Mouse (Mus musculus) leukemia stem cell, adult 10-12 weeks (primary cell): ENCODE measurements around the gene Mfap1b. TPM values are rescaled to one million over a fixed set of nuclear protein-coding genes. Genes with fewer than 3 reads are reported as not detected.

ENCODE experiments used
- polyA plus RNA-seq: library from polyadenylated mRNA; stranded (reverse); fragments of >175 nt; gene quantifications from 2 replicates; pipeline ENCODE4 v1.2.3, GENCODE M21; 2012; ENCODE audit warnings: low replicate concordance

Mfap1b gene
- polyA plus RNA-seq, result 0.90 and 2.2 TPM in 2 replicates

GRCm38 (mm10) chr2:121473301-121474179, at the start of gene Mfap1b:
TSS of gene Mfap1b (minus strand) at chr2:121474067.

GRCm38 (mm10) chr2:121505942-121506882, 32.3 kb upstream of the Mfap1b start, which contains the start of the genes Mfap1a and Wdr76:
TSS of gene Mfap1a (minus strand) at chr2:121506665.
TSS of gene Wdr76 (plus strand) at chr2:121506723.

DNA sequence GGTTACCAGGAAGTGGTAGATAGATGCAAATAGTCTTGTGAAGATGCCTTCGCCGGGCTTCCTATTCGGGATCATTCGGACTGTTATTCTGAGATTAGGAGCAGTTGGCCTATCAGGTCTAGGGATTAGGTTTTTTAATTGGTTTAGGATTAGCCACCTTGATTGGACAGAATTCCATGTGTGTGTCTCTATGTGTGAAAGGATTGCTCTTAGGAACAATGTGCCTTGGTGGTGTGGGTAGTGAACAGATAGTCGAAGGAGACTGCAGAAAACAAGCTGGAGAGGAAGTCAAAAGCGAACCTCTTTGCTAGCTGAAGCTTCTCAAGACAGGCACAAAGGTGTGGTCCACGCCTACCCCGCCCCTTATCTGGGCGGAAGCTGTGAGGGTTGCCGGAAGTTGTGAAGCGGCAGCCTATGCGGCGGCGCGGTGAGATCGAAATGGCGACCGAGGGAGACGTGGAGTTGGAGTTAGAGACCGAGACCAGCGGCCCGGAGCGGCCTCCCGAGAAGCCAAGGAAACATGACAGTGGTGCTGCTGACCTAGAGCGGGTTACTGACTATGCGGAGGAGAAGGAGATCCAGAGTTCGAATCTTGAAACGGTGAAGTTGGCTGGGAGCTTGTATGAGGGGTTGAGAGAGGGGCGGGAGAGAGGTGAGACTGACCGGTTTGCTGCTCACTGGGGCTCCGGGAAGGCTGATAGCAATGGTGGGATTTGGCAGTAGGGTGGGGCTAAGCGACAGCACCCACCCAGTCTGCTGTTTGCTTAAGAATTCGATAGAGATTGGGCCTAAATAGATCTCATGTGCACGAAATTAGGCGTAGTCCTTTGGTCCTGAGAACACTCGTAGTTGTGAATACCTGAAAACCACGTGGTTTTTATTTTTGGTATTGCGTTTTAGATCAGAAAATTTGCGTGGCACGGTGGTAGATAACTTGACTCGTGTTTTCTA, 16.9 kb downstream of the Mfap1b start, which contains the start of gene Serinc4:
Gene Serinc4, minus strand, starts transcription at position 90 of the 951 bp plus-strand sequence.

GRCm38 (mm10) chr2:121452990-121453389, 20.9 kb downstream of the Mfap1b start, which contains the start of gene Hypk:
TSS of gene Hypk (plus strand) at chr2:121453290.

DNA sequence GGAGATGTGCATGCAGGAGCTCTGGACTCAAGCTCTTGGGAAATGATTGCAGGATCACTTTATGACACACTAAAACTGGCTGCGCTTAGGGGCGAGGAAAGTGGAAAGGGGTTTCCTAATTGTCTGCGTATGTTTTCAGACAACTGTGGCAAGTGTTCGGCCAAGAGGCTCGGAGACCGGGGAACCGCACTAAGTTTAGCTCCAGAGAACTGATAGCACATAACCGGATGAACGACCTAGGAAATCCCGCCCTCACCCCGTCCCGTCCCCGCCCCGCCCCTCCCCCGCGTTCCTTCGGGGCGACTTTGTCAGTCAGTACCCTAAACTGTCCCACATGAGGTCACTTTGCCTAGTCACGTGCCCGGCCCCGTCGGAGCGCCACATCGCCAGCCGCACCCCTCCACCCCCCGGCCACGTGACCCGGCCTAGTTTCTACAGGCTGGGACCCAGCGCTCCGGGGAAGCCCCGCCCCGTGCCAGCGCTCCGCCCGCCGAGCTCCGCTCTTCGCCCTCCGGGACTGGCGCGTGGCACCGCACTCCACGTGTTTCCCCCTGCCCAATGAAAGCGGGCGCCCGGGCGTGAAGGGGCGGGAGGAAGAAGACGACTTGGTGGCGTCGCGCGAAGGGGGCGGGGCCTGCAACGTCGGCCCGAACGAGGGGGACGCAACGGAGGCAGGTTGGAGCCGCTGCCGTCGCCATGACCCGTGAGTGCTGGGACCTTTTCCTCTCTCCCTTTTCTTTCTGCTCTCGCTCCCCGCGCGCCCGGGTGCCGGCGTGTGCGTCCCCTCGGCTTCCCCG, 24.9 kb downstream of the Mfap1b start, which contains the start of gene Serf2:
Gene Serf2, plus strand, starts transcription at position 457 of the 797 bp plus-strand sequence.

DNA sequence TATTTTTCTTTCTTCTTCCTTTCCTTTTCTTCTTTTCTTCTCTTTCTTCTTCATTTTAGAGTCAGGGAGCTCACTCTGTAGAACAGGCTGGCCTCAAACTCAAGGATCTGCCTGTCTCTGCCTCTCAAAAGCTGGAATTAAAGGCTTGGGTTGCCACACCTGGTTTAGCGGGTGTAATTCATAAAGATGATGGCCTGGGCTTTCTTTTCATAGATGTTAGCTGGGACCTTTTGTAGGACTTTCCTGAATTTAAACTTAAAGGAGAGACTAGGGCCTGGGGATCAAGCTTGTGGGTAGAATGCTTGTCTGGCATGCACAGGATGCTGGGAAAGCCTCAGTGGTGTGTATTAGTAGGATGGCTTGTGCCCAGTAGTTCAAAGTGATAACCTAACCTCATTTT, 29.7 kb downstream of the Mfap1b start, which contains the start of gene Ell3:
Gene Ell3, minus strand, starts transcription at position 101 of the 400 bp plus-strand sequence.

GRCm38 (mm10) chr2:121413387-121414042, 60.4 kb downstream of the Mfap1b start, which contains the start of the genes Pdia3 and Catsper2:
TSS of gene Pdia3 (plus strand) at chr2:121413775.
TSS of gene Catsper2 (minus strand) at chr2:121413792.

Other genes starting within 250 kb of the Mfap1b start
- gene Trp53bp1, start 202.7 kb downstream of the Mfap1b start, polyA plus RNA-seq, result 7.3 and 7.4 TPM in 2 replicates
- gene Map1a, start 184.5 kb downstream of the Mfap1b start, polyA plus RNA-seq, result 2.3 and 2.7 TPM in 2 replicates
- gene Ppip5k1, start 118.7 kb downstream of the Mfap1b start, polyA plus RNA-seq, result 5.3 and 6.3 TPM in 2 replicates
- gene Ckmt1, start 116.4 kb downstream of the Mfap1b start, polyA plus RNA-seq, result not detected in 2 replicates
- gene Strc, start 86.9 kb downstream of the Mfap1b start, polyA plus RNA-seq, result not detected in 2 replicates
- 1,200 and 1,371 TPM in 2 replicates for gene Pdia3, start 60.3 kb downstream of the Mfap1b start, polyA plus RNA-seq
- 0.23 and 0.27 TPM in 2 replicates for gene Catsper2, start 60.3 kb downstream of the Mfap1b start, polyA plus RNA-seq
- 0.35 and 2.2 TPM in 2 replicates for gene Ell3, start 29.8 kb downstream of the Mfap1b start, polyA plus RNA-seq
- gene Serf2, start 24.9 kb downstream of the Mfap1b start, polyA plus RNA-seq, result 84.7 and 137 TPM in 2 replicates
- 6.8 and 26.9 TPM in 2 replicates for gene Hypk, start 20.8 kb downstream of the Mfap1b start, polyA plus RNA-seq
- gene Serinc4, start 17.3 kb downstream of the Mfap1b start, polyA plus RNA-seq, result 0.08 TPM in 1 of 2 replicates, not detected in the other
- gene Mfap1a, start 32.6 kb upstream of the Mfap1b start, polyA plus RNA-seq, result 0.27 and 3.3 TPM in 2 replicates
- gene Wdr76, start 32.7 kb upstream of the Mfap1b start, polyA plus RNA-seq, result 0.62 and 1.0 TPM in 2 replicates